Comparison of ENCODE assay signal across 14 mouse cellular contexts in the genomic region with DNA sequence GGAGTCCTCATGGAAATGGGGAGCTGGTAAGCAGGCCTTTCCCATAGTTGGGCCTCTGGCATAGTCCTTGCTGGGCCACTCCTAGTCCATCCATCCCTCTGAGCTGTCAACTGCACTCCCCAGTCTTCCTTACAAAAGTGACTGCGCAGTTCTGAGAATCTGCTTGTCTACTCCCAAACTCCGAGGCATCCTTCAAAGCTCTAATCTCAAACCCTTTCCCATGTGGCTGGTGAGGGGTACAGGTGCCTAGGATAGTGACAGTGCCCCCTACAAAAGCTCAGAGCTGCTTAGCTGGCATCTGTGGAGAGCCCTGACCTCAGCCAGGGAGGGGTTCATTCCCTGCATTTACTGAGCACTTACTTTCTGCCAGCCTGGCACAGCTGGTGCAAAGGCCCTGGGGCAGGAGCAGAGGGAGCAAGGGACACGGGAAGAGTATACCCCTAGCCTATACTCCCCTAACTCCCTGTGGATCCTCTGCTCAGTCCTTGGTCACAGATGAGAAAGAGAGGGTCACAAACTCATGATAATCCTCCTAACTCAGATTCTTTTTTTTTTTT. TPM values are rescaled to one million over a fixed set of nuclear protein-coding genes. Genes with fewer than 3 reads are reported as not detected.
A peak's percentile ranks its signal among the peaks of the same experiment; 100 is the strongest.
DNase-seq lines count a peak whose midpoint lies in the region; ATAC-seq and TF ChIP-seq lines count a peak whose summit lies in the region.
"Had no signal": no experiment of that assay in that cellular context is flagged by ENCODE, and none has a peak within 500 bp of the region (broad histone marks: within the 10 kb centered on the region; RNA-seq: fewer than 3 reads in every experiment).

No protein-coding gene starts in this region.

- H3K4me3 ChIP-seq in layer of hippocampus, adult 2 months, result no peak overlapping the region
- H3K4me3 ChIP-seq: embryonic facial prominence, embryonic 12.5 days; midbrain, embryonic 13.5 days had no signal

- ATAC-seq in granulocyte monocyte progenitor cell, adult 5-6 weeks (replicated peaks; ENCODE audit: poor library complexity, severe bottlenecking), result no peak
- ATAC-seq: CD4-positive, CD25-positive, alpha-beta regulatory T cell, adult 4 months; intestine, postnatal 0 days; midbrain, embryonic 13.5 days had no signal

- DNase-seq in gastrocnemius, postnatal 14 days, result peak; percentile 7
- DNase-seq in gastrocnemius, postnatal 36 days, result no peak
- no peak for DNase-seq in layer of hippocampus, adult 2 months (ENCODE audit: low spot score in 2 of 2)
- DNase-seq in layer of hippocampus, adult 9-10 months (ENCODE audit: low spot score), result no peak
- peak; percentile 18 for DNase-seq in urinary bladder, adult 2 months (ENCODE audit: low spot score)
- no peak for DNase-seq in urinary bladder, postnatal 10 days (ENCODE audit: low spot score)

- intact Hi-C loops in gastrocnemius, postnatal 14 days (cut with DNase I; ENCODE audit: low total_unique reads), result no loop called here
- intact Hi-C loops in gastrocnemius, postnatal 36 days (cut with DNase I), result no loop called here

- H3K27ac ChIP-seq in layer of hippocampus, adult 2 months, result peak overlapping the region; percentile 28; the same call in 1 of the 2 replicates
- H3K27ac ChIP-seq: embryonic facial prominence, embryonic 12.5 days; hindbrain, embryonic 14.5 days; liver, embryonic 14.5 days; midbrain, embryonic 13.5 days; stomach, postnatal 0 days had no signal

- no peak for TF ChIP-seq CTCF in layer of hippocampus, adult 2 months (conservative IDR thresholded peaks at IDR 0.05)

RNA-seq across cellular contexts. Expression of gene Smim24, which starts 29.9 kb away (rescaled TPM):
- total RNA-seq in gastrocnemius, postnatal 14 days (2021), result under 1 TPM; 0.45 to 0.91 TPM
- total RNA-seq in gastrocnemius, postnatal 36 days (2021), result under 1 TPM; 0.37 to 0.38 TPM
- 1 to 10 TPM; 1.9 to 2.1 TPM for total RNA-seq in layer of hippocampus, adult 2 months (2021)
- polyA plus RNA-seq in urinary bladder, adult 2 months (2012; rRNA removed), result 5.0 and 6.9 TPM in 2 replicates
- 37.5 and 43.6 TPM in 2 replicates for total RNA-seq in granulocyte monocyte progenitor cell, adult 5-6 weeks (2014; fragmentation: Nextera tagmentation)
- 11.5 and 13.3 TPM in 2 replicates for total RNA-seq in granulocyte monocyte progenitor cell, adult 5-6 weeks (2017)

RNA-seq across cellular contexts. Expression of gene Nfic, which starts 32.7 kb away (rescaled TPM):
- total RNA-seq in gastrocnemius, postnatal 14 days (2021), result 100 to 1,000 TPM; 262 to 320 TPM
- total RNA-seq in gastrocnemius, postnatal 36 days (2021), result 100 to 1,000 TPM; 219 to 237 TPM
- total RNA-seq in layer of hippocampus, adult 2 months (2021), result 10 to 100 TPM; 60.0 to 60.1 TPM
- 28.4 and 67.0 TPM in 2 replicates for polyA plus RNA-seq in urinary bladder, adult 2 months (2012; rRNA removed)
- total RNA-seq in granulocyte monocyte progenitor cell, adult 5-6 weeks (2014; fragmentation: Nextera tagmentation), result 39.6 and 41.7 TPM in 2 replicates
- 5.3 and 10.5 TPM in 2 replicates for total RNA-seq in granulocyte monocyte progenitor cell, adult 5-6 weeks (2017)

RNA-seq across cellular contexts. Expression of gene Gm48552, which starts 33.9 kb away (rescaled TPM):
- under 1 TPM in 1 of 2 experiments, not detected in 1; 0.80 TPM for total RNA-seq in gastrocnemius, postnatal 14 days (2021)
- under 1 TPM; 0.59 to 0.77 TPM for total RNA-seq in gastrocnemius, postnatal 36 days (2021)
- total RNA-seq in layer of hippocampus, adult 2 months (2021), result 1 to 10 TPM; 5.5 to 8.1 TPM
- polyA plus RNA-seq in urinary bladder, adult 2 months (2012; rRNA removed), result 2.7 and 3.6 TPM in 2 replicates
- 2.2 TPM in 1 of 2 replicates, not detected in the other for total RNA-seq in granulocyte monocyte progenitor cell, adult 5-6 weeks (2014; fragmentation: Nextera tagmentation)
- not detected in 2 replicates for total RNA-seq in granulocyte monocyte progenitor cell, adult 5-6 weeks (2017)

RNA-seq across cellular contexts. Expression of gene Gm48551, which starts 38.5 kb away (rescaled TPM):
- total RNA-seq in gastrocnemius, postnatal 14 days (2021), result under 1 TPM; 0.41 to 0.47 TPM
- 1 to 10 TPM in 1 of 2 experiments, under 1 TPM in 1; 0.89 to 1.2 TPM for total RNA-seq in gastrocnemius, postnatal 36 days (2021)
- 1 to 10 TPM; 4.4 to 6.1 TPM for total RNA-seq in layer of hippocampus, adult 2 months (2021)
- 3.6 and 3.8 TPM in 2 replicates for polyA plus RNA-seq in urinary bladder, adult 2 months (2012; rRNA removed)
- 4.0 TPM in 1 of 2 replicates, not detected in the other for total RNA-seq in granulocyte monocyte progenitor cell, adult 5-6 weeks (2014; fragmentation: Nextera tagmentation)
- total RNA-seq in granulocyte monocyte progenitor cell, adult 5-6 weeks (2017), result 0.30 TPM in 1 of 2 replicates, not detected in the other

RNA-seq across cellular contexts. Expression of gene Dohh, which starts 38.5 kb away (rescaled TPM):
- total RNA-seq in gastrocnemius, postnatal 14 days (2021), result 10 to 100 TPM; 38.6 to 39.8 TPM
- 10 to 100 TPM; 36.5 to 42.5 TPM for total RNA-seq in gastrocnemius, postnatal 36 days (2021)
- 10 to 100 TPM; 75.9 to 79.7 TPM for total RNA-seq in layer of hippocampus, adult 2 months (2021)
- polyA plus RNA-seq in urinary bladder, adult 2 months (2012; rRNA removed), result 42.9 and 47.4 TPM in 2 replicates
- total RNA-seq in granulocyte monocyte progenitor cell, adult 5-6 weeks (2014; fragmentation: Nextera tagmentation), result 12.2 and 34.9 TPM in 2 replicates
- total RNA-seq in granulocyte monocyte progenitor cell, adult 5-6 weeks (2017), result 41.8 and 46.2 TPM in 2 replicates

Comparison
In these comparisons a context has a peak if more than half of its experiments do, and no peak if none do; other contexts are left out.
1. DNase-seq: peak in gastrocnemius, postnatal 14 days (single experiment) and urinary bladder, adult 2 months (single experiment); none in gastrocnemius, postnatal 36 days (0 of 2), layer of hippocampus, adult 2 months (0 of 2), layer of hippocampus, adult 9-10 months (single experiment) and urinary bladder, postnatal 10 days (single experiment).
2. RNA of gene Smim24, which starts 29.9 kb away (total RNA-seq): 11.5 to 43.6 TPM in granulocyte monocyte progenitor cell, adult 5-6 weeks; 1.9 to 2.1 TPM in layer of hippocampus, adult 2 months, 0.45 to 0.91 TPM in gastrocnemius, postnatal 14 days and 0.37 to 0.38 TPM in gastrocnemius, postnatal 36 days; every median in the first group is over 4 times any median in the second.